Mouse (Mus musculus) adrenal gland, adult 8-10 months (tissue): Measurements from ENCODE around the gene Banp. TPM values are rescaled to one million over a fixed set of nuclear protein-coding genes. Genes with fewer than 3 reads are reported as not detected.
A peak's percentile ranks its signal among the peaks of the same experiment; 100 is the strongest.

Source experiments
- DNase-seq: peaks from one replicate; pipeline ENCODE4 v3.0.0; 2022
- total RNA-seq, 4 experiments: library from RNA; stranded (reverse); gene quantifications; 2 replicates each; pipeline ENCODE4 v1.2.4; 2022

The Banp gene
- total RNA-seq, 4 experiments from 2014 or later, result 16.5 to 40.8 (median 27.9) TPM

DNA sequence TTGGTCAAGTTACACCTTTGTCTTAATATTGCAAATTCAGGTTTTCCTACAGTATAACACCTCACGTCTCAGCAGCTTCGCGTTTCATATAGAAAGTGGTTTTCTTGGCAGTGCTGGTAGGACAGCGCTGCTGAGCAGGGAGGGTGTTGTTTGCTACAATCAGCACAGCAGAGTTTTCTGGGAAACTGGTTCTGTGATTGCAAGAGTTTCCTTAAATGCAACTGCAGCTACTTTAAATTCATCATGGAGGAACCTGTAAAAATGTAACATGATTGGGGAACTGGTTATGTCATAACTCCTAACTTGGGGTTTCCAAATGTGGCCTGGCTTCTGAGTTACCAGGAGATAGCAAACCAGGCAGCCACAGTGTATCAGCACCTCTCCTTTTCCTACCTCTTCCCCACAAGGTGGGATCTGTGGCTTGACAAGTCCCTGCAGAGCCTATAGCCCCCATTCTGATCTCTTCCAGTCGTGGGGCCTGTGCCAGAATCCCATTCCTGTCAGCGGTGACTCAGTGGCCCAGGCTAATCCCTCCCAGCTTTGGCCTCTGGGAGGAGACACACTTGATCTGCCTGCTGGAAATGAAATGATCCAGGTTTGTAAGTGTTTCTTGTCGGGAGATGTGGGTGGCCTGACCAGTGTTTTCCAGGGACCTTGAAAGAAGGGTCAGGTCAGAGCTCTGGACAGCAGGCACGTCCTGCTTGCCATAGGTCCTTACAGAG lies 70.7 kb downstream of the Banp start:
- no peak for DNase-seq

DNA sequence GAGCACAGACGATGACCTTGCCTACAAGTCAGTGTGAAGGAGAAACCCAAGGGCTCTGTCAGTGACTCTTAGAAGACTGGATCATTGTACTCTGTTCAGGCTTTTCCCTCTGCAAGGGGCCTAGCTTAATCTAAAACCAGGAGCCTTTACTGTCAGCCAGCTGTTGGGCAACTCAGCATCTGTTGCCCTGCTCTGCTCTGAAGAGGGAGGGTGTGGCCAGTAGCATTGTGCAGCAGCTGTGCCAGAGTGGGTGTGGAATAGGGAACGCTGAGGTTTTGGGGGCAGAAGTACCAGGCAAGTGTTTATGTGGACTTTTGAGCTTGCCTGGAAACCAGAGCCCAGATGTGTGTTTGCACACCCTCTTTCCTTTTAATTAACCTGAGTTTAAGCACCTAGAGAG lies 72.2 kb downstream of the Banp start:
- no peak for DNase-seq

DNA sequence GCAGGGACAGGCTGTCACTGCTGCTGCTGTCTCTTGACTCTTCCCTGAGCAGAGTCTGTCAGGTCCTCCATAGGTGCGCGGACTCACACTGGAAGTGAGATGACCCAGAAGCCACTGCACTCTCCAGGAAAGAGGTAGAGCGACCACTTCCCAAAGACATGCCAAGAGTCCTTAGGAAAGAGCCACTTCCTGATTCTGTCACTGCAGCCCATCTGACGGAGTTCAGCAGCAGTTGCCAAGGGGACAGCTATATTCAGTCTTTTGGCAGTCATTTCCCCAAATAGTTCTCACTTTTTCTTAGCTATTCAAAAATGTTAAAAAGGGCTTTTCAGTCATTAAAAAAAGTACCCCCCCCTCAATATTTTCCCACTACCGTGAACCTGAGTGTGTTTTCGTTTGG lies 72.7 kb downstream of the Banp start:
- no peak for DNase-seq

DNA sequence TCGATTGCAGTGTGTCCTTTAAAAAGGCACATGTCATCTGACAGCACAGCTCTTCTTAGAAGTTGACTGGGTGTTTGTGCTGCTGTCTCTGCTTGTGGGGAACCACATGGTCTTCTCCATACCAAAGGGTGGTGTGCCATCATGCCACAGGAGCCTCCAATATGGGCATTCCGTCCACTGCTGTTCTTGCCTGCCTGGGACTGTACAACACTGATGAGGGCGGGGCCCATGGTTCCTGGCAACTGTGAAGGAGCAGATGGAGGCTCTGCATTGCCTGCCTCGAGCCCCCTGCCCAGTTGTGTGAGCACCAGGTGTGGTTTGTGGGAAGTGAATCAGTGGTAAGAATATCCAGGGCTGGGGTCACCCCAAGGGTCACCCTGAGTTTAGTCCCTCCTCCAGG lies 73.2 kb downstream of the Banp start:
- DNase-seq, result no peak

DNA sequence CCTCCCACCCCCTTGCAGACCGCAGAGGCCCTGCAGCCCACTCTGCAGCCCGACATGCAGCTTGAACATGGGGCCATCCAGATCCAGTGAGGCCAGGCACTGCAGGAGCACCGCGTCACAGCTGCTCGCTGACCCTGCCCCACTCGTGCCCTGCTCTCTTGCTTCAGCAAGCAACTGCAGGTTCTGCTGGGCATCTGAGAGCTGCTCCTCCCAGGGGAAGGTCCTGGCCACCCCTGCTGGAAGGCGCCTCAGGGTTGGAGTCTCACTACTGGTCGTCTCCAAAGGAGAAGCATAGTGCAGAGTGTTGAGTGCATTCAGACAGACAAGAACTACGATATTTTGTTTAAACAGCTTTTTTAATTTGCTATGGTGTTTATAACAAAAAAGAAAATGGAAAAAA lies 76.0 kb downstream of the Banp start:
- no peak for DNase-seq

DNA sequence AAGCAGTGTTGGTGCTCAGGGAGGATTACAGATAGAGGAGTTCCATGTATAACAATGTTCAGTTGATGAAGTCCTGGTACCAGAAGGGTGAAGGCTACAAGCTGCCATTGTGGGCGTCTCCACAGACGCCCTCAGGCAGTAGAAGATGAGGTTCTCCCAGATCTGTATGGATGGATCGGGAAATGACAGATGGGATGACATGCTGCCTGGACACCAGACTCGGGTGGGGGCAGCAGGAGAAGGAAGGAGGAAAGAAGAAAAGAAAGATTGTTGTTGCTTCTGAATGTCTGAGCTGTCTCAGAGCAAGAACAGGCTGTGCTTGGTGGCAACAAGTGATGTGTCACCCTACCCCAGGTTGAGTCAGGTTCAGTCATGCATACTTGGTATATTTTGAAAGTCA lies 78.6 kb downstream of the Banp start:
- DNase-seq, result no peak

DNA sequence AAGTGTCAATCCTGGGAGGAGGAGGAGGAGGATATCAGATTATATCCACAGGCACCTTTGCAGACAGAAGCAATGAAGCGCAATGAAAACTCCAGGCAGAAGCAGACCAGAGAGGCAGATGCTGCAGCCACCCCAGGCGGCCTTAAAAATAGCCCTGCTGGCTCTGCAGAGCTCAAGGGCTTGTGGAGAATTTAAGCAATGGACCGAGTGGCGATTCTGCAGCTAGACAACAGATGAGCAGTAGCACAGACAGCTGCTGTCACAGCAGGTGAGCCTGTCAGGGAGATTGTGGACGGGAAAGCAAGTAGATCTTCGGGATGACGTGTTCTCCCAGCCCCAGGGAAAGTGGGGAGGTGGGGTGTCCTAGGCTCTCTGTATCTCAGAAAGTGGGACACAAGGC lies 81.4 kb downstream of the Banp start:
- no peak for DNase-seq

DNA sequence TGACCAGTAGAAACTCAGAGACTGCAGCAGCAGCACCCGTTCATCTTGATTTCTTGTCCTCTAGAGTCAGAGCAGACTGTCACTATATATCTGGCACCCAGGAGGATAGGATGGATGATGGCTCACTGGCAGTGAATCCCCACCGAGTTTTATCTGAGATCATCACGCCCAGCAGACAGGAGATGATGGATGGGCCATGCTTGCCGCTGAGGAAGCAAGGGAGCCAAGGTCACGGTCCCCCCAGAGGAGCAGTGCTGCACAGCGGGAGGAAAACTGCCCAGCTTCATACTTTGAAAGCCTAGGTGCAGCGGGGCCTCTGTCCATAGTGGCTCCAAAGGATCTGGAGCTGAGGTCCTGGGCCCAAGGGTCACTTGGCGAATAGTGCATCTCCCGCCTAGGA lies 83.2 kb downstream of the Banp start:
- peak; percentile 42 for DNase-seq

DNA sequence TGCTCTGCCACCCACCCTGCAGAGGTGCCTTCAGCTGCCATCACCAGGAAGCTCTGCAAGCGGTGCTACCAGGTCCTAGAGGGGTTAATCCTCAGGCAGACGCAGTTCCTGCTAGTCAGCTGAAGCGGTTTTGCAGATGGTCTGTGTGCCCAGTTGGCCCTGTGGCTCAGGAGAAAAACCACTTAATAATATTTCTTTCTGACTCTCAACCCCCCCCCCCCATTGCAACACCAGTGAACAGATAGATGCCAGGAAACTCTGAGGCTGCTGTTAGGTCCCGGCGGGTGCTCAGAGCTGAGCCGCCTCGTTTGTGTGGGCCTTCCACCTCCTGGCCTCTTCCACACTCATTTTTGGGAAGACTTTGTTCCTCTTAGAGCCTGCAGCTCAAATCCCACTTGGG lies 86.0 kb downstream of the Banp start:
- no peak for DNase-seq

DNA sequence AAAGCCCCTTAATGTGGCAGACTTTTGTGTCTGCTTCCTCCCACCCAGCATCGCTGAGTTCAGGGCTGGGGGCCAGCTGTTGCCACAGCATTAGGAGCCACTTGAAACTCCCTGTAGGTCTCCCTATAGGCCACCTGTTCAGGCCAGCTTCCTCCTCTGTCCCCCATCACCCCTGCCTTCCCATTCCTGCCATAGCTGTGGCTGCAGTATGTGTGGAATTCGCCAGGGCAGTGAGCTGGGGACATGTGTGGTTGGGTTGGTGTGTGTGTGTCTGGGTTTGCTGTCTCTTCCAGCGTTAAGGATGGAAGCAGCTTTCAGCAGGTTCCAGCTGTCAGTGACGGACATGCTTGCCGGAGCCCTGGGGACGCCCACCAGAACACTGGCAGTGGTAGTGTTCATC lies 86.8 kb downstream of the Banp start:
- DNase-seq, result no peak

DNA sequence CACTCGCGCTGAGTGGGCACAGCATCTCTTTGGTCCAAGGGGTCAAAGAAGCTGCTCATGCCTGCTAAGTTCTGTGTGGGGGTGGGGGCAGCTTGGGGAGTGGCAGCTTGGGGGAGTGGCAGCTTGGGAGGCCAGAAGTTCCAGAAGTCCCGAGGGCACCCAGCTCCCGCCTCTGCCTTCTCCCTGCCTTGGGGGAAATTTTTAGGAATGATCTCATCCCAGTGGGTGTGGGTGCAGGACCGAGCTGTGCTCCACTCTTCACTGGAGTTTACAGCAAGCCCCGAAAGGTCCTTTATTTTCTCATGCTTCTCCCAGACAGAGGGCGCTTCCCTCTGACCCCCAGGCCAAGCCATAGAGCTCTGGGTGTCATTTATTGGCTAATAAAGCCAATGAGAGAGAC lies 87.7 kb downstream of the Banp start:
- no peak for DNase-seq

DNA sequence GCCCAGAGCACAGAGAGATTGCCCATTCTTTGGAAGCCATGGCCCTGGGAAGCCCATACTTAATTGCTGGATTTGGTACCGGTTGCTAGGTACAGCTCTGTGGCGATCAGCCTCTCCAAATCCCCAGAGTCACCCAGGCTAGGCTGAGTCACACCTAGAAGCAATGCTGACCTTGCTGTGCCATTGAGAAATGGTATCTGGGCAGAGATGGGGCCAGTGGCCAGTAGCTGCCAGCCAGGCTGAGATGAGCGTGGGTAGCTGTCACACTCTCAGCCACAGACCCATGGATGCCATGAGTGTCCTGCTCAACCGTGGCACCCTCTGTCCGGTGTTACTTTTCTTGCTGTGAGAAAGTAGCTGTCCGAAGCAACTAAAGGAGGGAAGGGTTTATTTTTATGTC lies 88.5 kb downstream of the Banp start:
- peak; percentile 62 for DNase-seq

DNA sequence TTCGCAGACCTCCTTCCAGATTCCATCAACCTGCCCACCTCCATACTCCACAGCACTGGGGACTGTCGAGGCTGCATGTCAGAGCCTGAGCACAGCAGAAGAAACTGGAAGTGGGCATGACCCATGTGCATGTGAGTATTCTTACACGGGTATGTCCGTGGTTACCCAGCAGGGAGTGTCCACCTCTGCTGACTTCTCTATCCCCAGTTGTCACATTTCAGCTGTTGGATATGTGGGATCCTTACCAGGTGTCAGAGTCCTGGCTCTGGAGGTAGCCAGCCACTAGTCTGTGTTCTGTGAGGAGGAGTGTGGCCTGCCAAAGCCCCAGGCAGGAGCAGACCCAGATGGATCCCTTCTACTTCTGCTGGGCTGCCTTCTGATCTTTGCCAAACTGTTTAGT lies 89.9 kb downstream of the Banp start:
- DNase-seq, result no peak

DNA sequence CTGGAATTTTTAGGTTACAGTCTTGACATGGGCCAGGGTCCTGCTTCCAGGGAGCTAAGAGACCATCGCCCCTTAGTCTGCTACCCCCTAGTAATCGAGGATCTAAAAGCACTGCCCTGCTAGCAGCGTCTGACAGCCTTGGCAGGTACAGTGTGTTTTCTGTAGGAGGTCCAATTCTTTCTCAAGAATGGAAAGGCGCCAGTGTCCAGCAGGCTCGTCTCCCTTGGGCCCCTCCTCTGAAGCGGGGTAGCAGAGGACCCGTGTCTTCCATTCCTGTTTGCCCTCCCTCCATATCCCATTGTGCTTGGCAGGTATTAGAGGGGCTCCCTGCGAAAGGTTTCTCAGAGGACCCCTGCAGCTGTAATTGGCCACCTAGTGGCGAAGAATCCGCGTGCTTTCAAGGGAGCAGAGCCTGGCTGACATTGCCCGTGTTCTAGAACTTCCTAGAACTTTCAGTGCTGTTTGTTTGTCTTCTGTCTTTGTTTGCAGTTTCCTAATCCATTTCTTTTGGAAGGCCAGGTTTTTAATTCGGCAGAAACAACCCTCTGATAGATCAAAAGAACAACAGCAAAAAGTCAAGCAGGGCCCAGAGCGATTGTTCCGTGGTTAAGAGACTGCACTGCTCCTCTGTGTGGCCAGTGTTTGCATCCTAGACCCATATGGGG lies 97.8 kb downstream of the Banp start:
- DNase-seq, result no peak

DNA sequence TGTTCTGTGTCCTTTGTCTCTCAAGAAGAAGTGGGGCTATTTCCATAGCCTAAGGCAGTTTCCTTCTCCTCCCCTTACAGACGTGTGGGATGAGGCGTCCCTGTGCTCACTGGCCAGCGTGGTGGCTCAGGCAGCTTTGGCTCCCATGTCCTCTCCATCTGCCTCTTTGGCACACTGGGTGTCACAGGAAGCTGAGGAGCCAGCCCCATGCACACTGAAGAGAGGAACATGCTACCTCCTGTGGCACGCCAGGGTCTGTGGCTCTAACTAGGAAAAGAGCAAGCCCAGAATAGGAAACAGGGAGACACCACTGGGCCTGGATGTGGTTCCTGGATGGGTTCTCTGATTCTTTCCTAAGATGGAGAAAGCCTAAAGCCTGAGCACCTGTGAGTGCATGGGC lies 99.7 kb downstream of the Banp start:
- no peak for DNase-seq

DNA sequence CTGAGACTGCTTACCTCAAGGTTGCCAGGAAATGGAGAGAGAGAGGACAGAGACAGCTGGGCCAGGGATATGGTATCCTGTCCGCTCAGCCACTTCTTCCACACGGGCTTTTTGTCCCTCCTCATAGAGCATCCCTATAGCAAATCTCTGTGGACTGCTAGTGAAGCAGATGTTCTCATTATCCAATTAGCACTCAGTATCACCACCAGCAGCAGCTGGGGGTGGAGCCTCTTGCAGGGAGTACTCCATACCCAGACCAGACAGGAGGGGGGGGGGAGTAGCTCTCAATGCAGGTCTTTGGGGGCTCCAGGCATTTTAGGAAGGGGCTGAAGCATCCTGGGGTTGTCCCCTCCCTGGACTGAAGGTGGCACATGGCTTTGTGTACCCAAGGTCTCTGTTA lies 100.4 kb downstream of the Banp start:
- no peak for DNase-seq

DNA sequence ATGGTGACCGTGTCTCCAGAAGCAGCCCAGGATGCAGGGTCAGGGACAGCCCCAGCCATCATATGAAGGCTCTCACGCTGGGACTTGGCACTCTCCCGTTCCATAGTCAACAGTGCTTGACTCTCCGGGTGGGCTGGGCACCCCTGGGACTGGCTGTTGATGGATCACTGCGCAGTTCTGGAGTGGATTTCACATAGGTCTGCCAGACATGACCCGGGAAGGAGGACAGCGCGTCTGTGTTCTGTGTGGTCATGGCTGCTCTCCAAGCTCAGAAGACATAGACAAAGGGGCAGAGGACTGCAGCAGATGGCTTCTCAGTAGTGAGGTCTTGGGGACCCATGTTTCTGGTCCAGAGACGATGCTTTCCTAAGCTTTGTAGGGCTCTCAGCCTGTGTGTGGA lies 101.1 kb downstream of the Banp start:
- no peak for DNase-seq

DNA sequence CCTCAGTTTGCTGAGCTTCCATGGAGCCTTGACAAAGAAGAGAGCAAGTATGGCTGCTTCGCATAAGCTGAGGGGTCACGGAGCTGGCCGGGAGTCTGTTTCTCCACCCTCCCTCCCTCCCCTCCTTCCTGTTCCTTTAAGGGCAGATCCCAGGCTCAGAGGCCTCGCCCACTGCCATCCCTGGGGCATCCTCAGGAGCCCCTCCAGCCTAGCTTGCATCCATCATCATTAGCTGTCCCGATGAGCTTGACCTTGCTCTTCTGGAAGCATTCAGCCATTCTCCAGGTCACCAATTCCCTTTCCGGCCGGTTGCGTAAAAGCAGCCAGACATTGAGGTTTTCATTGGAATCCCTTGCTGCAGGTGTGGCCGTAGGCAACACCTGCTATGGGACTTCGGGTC lies 105.8 kb downstream of the Banp start:
- DNase-seq, result no peak

DNA sequence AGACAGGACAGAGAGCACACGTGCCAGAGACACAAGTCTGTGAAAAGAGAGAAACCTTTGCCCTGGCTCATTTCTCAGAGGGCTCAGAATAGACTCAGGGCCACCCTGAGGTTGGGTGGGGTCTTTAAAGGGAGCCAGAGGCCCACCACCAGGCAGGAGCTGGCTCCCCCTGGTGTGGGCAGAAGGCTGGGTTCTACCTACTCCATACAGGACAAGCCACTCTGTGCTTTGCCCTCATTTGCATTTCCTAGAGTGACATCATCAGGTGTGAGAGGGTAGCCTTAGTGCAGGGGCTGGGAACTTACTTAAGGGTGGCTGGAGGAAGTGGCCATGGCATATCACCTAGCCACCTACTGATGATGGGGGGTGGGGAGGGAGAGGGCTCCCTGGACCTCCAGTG lies 106.6 kb downstream of the Banp start:
- DNase-seq, result no peak

DNA sequence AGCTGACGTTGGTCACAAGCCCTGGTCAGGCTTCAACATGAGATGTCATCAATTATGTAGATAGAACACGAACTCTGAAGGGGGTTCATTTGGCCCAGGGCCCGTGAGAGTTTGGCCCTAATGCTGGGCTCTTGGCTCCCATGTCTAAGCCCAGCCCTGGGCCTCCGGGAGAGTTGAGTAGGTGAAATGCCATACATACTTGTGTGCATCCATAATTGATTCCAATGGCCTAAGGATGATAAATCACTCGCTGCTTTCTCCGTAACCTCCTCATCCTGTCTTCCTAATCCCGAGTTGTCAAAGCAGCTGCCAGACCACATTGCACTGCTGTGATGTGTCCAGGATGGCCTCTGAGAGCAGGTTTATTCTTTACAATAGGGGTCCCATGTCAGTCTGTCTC lies 107.3 kb downstream of the Banp start:
- no peak for DNase-seq

DNA sequence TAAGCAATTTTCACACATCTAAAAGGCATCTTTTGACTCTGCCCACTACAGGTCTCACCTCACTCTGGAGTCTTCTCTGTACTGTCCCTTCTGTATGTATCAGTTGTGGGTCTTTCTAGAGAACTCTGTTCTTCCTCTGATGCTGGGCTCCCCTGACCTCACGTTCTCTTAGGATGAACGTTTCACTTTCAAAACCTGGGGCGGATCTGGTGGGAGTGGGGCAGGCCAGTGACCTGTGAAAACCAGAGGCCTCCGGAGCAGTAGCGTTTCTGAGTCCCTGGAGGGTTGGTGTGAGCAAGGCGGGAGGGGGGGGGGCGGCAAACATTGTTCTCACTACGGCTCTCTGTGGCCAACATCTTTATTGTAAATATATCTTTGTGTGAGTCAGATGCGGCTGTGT lies 109.0 kb downstream of the Banp start:
- DNase-seq, result no peak

DNA sequence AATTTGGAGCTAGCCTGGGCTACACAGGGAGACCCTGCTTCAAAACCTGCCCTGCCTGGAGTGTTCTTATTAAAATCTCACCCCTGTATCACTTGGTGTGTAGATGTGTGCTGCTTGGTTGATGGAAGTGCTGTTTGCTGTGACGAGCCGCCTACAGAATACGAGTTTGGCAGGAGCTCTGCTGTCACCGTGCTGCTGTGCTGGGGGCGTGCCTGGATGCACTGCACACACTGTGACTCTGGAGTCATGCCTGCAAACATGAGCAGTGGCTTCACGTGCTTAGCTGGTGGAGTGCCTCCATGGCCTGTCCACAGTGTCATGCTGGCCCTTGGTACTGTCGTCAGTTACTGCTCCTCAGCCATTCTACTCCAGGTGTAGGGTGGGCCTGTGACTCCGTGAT lies 109.4 kb downstream of the Banp start:
- no peak for DNase-seq

DNA sequence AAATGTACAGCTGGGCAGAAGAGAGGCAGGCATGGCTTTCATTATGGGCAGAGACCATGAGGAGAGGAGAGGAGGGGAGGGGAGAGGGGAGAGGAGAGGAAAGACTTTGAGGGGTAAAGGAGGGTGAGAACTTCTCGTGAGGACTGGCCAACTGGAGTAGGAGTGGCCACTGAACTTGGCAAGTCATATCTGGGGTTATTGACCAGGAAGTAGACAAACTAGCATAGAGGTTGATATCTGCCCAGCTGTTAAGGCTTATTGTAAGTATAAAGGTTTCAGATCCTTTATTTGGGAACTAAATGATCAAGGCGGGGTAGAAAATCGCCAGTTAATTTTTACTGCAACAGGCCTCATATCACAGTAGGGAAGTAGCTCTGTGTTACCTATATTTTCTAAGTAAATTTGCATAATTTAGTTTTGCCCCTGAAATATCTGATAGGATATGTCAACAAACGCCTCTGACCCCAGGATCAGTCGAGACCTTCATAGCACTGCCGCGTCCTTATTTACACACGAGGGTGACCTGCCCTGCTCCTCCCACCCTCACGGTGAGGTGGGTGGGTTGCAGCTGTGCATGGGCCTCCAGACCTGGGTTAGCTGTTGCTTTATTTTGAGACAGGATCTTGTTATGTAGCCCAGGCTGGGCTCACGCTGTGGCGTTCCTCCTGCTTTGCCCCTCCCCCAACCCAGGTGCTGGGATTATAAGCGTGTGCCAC lies 113.1 kb downstream of the Banp start:
- no peak for DNase-seq

DNA sequence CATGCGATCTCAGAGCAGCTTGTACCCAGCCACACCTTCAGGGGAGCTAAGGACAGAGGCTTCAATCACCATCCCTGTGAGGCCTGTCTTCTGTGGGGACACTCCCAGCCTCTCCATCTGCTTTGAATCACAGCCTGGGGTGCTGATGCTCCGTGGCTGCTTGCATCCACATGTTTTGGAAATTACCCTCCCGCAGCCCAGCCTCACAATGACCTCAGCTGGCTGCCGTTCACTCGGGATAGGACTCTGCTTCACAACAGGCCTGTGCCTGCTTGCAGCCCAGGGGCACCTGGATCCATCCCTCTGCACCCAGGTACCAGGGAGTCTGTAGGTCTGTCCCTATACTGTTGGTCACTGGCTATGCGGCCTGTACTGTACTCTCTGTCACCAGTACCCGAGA lies 114.8 kb downstream of the Banp start:
- DNase-seq, result no peak
